Mouse (Mus musculus) brain, embryonic 18.5 days (tissue): ENCODE measurements around the gene Nek8.

Experiments
- DNase-seq: peaks from one replicate; pipeline ENCODE4 v3.0.0-alpha.2; 2012; ENCODE audit warnings: low read depth, low spot score

Nek8 gene

GRCm38 (mm10) chr11:78183884-78184514 lies 7.5 kb upstream of the Nek8 start:
- DNase-seq: no peak

GRCm38 (mm10) chr11:78182961-78183844 lies 6.7 kb upstream of the Nek8 start, which contains the start of gene Rpl23a:
TSS of gene Rpl23a (minus strand) at chr11:78183584.
- DNase-seq: peak; percentile 94

GRCm38 (mm10) chr11:78182450-78182849 lies 6.0 kb upstream of the Nek8 start:
- no peak for DNase-seq

GRCm38 (mm10) chr11:78181830-78182357 lies 5.4 kb upstream of the Nek8 start:
- DNase-seq: no peak

- DNase-seq: no peak
These were observed 3.7 kb upstream of the Nek8 start for GRCm38 (mm10) chr11:78180081-78180761.

GRCm38 (mm10) chr11:78179438-78179999 lies 3.0 kb upstream of the Nek8 start:
- no peak for DNase-seq

- DNase-seq: no peak
These were observed 2.5 kb upstream of the Nek8 start for GRCm38 (mm10) chr11:78178859-78179437.

- DNase-seq: no peak
These were observed 1.7 kb upstream of the Nek8 start for GRCm38 (mm10) chr11:78177903-78178858.

- no peak for DNase-seq
These were observed 962 bp upstream of the Nek8 start for GRCm38 (mm10) chr11:78177437-78177836.

GRCm38 (mm10) chr11:78176905-78177331 lies 443 bp upstream of the Nek8 start:
- DNase-seq: no peak

- DNase-seq: no peak
These were observed 589 bp downstream of the Nek8 start for GRCm38 (mm10) chr11:78175771-78176401.

GRCm38 (mm10) chr11:78174506-78174905 lies 2.0 kb downstream of the Nek8 start:
- no peak for DNase-seq

- no peak for DNase-seq
These were observed 3.6 kb downstream of the Nek8 start for GRCm38 (mm10) chr11:78172748-78173383.

- DNase-seq: no peak
These were observed 4.3 kb downstream of the Nek8 start for GRCm38 (mm10) chr11:78172034-78172747.

- no peak for DNase-seq
These were observed 5.1 kb downstream of the Nek8 start for GRCm38 (mm10) chr11:78171328-78171727.

- DNase-seq: no peak
These were observed 6.2 kb downstream of the Nek8 start for GRCm38 (mm10) chr11:78170306-78170705.

- DNase-seq: no peak
These were observed 7.7 kb downstream of the Nek8 start for GRCm38 (mm10) chr11:78168541-78169468.
